Mouse (Mus musculus) bone marrow macrophage, adult 2 months (primary cell): Measurements from ENCODE around the gene Wdr45b. TPM values are rescaled to one million over a fixed set of nuclear protein-coding genes. Genes with fewer than 3 reads are reported as not detected.

Experiments
- H3K27ac ChIP-seq: 2 replicates; pipeline ENCODE4 v1.5.1; 2012; ENCODE audit warnings: low read depth, low read length; ENCODE audit not compliant: insufficient read depth
- H3K4me1 ChIP-seq: 2 replicates; pipeline ENCODE4 v1.6.1; 2012; ENCODE audit warnings: low read length; ENCODE audit not compliant: control insufficient read depth, insufficient read depth
- H3K4me3 ChIP-seq: 2 replicates; pipeline ENCODE4 v1.5.1; 2012; ENCODE audit warnings: mild to moderate bottlenecking, low read length, moderate library complexity; ENCODE audit not compliant: insufficient read depth
- CTCF ChIP-seq: IDR thresholded peaks from 2 replicates; pipeline ENCODE4 v1.5.1; 2012; ENCODE audit warnings: low read depth, mild to moderate bottlenecking, low read length, moderate library complexity
- POLR2A ChIP-seq: IDR thresholded peaks from 2 replicates; pipeline ENCODE4 v1.6.1; 2012; ENCODE audit warnings: mild to moderate bottlenecking, low read depth, low read length, borderline replicate concordance
- polyA plus RNA-seq: library from polyadenylated mRNA; stranded (reverse); fragments of >200 nt; gene quantifications from 2 replicates; pipeline ENCODE4 v1.2.4, GENCODE M21; 2012; ENCODE audit not compliant: missing spikeins, insufficient read depth, insufficient read length

Gene Wdr45b
- polyA plus RNA-seq, 1 experiment, result 50.5 TPM

- no peaks in the 10 kb centered on the region for H3K4me1 ChIP-seq
- H3K27ac ChIP-seq, result no peak overlapping the region
- TF ChIP-seq POLR2A (no peak), CTCF (no peak)
- no peak overlapping the region for H3K4me3 ChIP-seq
Measured at GRCm38 (mm10) chr11:121289859-121290258, 64.4 kb downstream of the Wdr45b start.

GRCm38 (mm10) chr11:121282911-121283310 is 71.3 kb downstream of the Wdr45b start:
- TF ChIP-seq CTCF (no peak), POLR2A (no peak)
- no peak overlapping the region for H3K4me3 ChIP-seq
- H3K27ac ChIP-seq, result no peak overlapping the region
- peaks cover 5% of the 10 kb centered on the region for H3K4me1 ChIP-seq

- TF ChIP-seq CTCF (no peak), POLR2A (no peak)
- Histone ChIP-seq H3K4me3 (no peak overlapping the region), H3K4me1 (peaks cover 18% of the 10 kb centered on the region), H3K27ac (no peak overlapping the region)
Measured at GRCm38 (mm10) chr11:121278011-121278410, 76.2 kb downstream of the Wdr45b start.

DNA sequence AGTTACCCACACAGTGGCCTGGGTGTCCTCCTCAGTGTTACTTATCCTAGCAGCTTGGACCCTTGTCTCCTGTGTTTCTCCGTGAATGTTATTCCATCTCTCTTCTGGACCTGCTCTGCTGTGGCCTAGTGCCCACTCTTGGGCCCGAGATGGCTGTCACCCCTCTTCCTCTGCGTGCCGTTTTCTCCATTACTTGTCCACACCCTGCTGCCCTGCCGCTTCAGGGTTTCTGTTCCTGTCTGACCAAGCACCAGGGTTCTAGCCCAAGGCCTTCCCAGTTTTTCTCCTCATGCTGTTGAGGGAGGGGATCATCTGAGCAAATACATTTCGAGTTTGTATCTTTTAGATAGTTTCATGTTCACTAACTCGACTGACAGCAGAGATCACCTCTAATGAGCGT is 76.7 kb downstream of the Wdr45b start:
- H3K27ac ChIP-seq, result no peak overlapping the region
- TF ChIP-seq CTCF (no peak), POLR2A (no peak)
- peaks cover 18% of the 10 kb centered on the region for H3K4me1 ChIP-seq
- H3K4me3 ChIP-seq, result no peak overlapping the region

Other genes with a start within 250 kb of the Wdr45b start
- gene Tex19.2, start 235.8 kb downstream of the Wdr45b start, polyA plus RNA-seq, result not detected in 2 replicates
- not detected in 2 replicates for gene Tex19.1, start 208.3 kb downstream of the Wdr45b start, polyA plus RNA-seq
- not detected in 2 replicates for gene Uts2r, start 194.2 kb downstream of the Wdr45b start, polyA plus RNA-seq
- gene Hexdc, start 150.0 kb downstream of the Wdr45b start, polyA plus RNA-seq, result 5.0 and 9.6 TPM in 2 replicates
- 12.7 and 17.1 TPM in 2 replicates for gene Ogfod3, start 149.7 kb downstream of the Wdr45b start, polyA plus RNA-seq
- gene Cybc1, start 125.1 kb downstream of the Wdr45b start, polyA plus RNA-seq, result 67.2 and 67.9 TPM in 2 replicates
- gene Narf, start 117.2 kb downstream of the Wdr45b start, polyA plus RNA-seq, result 19.4 and 20.8 TPM in 2 replicates
- 12.8 and 15.5 TPM in 2 replicates for gene Foxk2, start 94.5 kb downstream of the Wdr45b start, polyA plus RNA-seq
- gene Rab40b, start 33.8 kb upstream of the Wdr45b start, polyA plus RNA-seq, result not detected in 2 replicates
- gene Fn3krp, start 67.0 kb upstream of the Wdr45b start, polyA plus RNA-seq, result 9.2 and 10.4 TPM in 2 replicates
- 0.46 and 0.73 TPM in 2 replicates for gene Fn3k, start 80.5 kb upstream of the Wdr45b start, polyA plus RNA-seq
- 25.2 and 27.4 TPM in 2 replicates for gene Tbcd, start 97.5 kb upstream of the Wdr45b start, polyA plus RNA-seq
- gene Zfp750, start 164.9 kb upstream of the Wdr45b start, polyA plus RNA-seq, result not detected in 2 replicates